Mouse (Mus musculus) limb, embryonic 11.5 days (tissue): ENCODE data around the gene Melk. TPM values are rescaled to one million over a fixed set of nuclear protein-coding genes. Genes with fewer than 3 reads are reported as not detected.

Experiments
- ATAC-seq: fragments of 200-750 bp; cut with Nextera tagmentation; 2 replicates; pipeline ENCODE4 v1.8.0; 2017; ENCODE audit warnings: low read depth; ENCODE audit not compliant: insufficient number of reproducible peaks, low FRiP score, low TSS enrichment
- DNase-seq: peaks from one replicate; pipeline ENCODE4 v3.0.0-alpha.2; 2015; ENCODE audit warnings: low spot score
- H3K27ac ChIP-seq: fragments of 300-500 bp; sonication (generic); replicated peaks from 2 replicates; pipeline ENCODE4 v1.5.1; 2014; ENCODE audit warnings: low read depth, mild to moderate bottlenecking, low read length
- H3K27me3 ChIP-seq: fragments of 300-500 bp; sonication (generic); 2 replicates; pipeline ENCODE4 v1.6.1; 2014; ENCODE audit warnings: mild to moderate bottlenecking, low read length, mixed read lengths; ENCODE audit not compliant: control insufficient read depth, insufficient read depth
- H3K36me3 ChIP-seq: fragments of 300-500 bp; sonication (generic); 2 replicates; pipeline ENCODE4 v1.6.1; 2014; ENCODE audit warnings: mild to moderate bottlenecking, low read length, moderate library complexity, mixed read lengths; ENCODE audit not compliant: control insufficient read depth, insufficient read depth
- H3K4me1 ChIP-seq: fragments of 300-500 bp; sonication (generic); 2 replicates; pipeline ENCODE4 v1.6.1; 2014; ENCODE audit warnings: low read length, mixed read lengths; ENCODE audit not compliant: control insufficient read depth, insufficient read depth
- H3K4me2 ChIP-seq: fragments of 300-500 bp; sonication (generic); 2 replicates; pipeline ENCODE4 v1.6.1; 2014; ENCODE audit warnings: low read depth, mild to moderate bottlenecking, moderate library complexity; ENCODE audit not compliant: severe bottlenecking
- H3K4me3 ChIP-seq: fragments of 300-500 bp; sonication (generic); 2 replicates; pipeline ENCODE4 v1.5.1; 2014; ENCODE audit warnings: low read depth, low read length
- H3K9ac ChIP-seq: fragments of 300-500 bp; sonication (generic); 2 replicates; pipeline ENCODE4 v1.6.1; 2014; ENCODE audit warnings: mild to moderate bottlenecking, low read length
- H3K9me3 ChIP-seq: fragments of 300-500 bp; sonication (generic); 2 replicates; pipeline ENCODE4 v1.6.1; 2016; ENCODE audit warnings: low read length; ENCODE audit not compliant: control insufficient read depth
- WGBS: fragments of 180-500 bp; shearing (Covaris S2); extraction: QIAGEN DNeasy Blood & Tissue Kit; methylation state at CpG from one replicate; pipeline ENCODE4 v1.1.7; 2014; 5-methylcytosine and 5-hydroxymethylcytosine counted together
- polyA plus RNA-seq: library from polyadenylated mRNA; unstranded; fragments of >200 nt; fragmentation: Nextera tagmentation; extraction: Ambion mirVana; gene quantifications from 2 replicates; pipeline ENCODE4 v1.2.1, GENCODE M21; 2014

Melk gene
- polyA plus RNA-seq, 1 experiment from 2014 or later: 63.8 TPM

DNA sequence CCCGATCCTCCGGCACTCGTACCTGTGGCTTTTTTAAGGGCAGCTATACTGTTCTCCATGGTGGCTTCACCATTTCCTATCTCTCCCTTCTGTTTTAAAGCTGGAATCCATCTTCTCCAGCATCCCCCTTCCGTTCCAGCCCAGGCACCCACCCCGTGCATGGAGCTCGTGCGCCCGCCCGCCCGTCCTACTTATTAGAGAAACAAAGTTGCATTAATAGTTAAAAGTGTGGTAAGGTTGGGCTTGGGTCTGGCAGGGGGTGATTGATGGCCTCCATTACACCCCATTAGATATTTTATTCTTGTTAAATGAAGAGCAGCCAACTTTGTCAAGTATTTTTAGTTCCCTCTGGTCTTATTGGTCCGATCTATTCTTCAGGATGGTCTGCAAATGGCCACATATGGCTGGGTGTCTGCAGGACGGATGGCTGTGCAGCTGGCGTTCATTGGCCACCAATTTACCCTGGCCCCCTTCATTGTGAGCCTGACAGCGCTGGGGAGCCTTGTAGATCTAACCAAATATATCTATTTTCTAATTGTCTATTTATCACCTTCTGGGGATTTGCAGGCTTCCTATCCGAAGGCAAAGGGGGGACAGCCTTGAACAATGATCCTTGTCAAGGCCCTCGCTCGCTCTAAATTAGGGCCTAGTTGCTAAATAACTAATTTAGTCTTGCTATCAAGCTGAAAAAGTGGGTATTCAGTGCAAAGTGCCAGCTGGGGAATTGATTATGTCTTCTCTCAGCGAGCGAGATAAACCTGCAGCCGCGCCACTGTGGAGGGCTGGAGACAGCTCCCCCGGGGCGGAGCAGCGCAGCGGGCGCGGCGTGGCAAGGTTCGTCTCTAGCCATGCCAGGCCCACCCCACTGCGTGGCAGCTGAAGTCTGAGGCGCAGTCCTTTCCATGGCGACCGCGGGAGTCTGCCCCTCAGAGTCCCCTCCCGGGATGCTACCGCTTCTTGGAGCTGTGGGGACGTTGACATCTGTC, 91.8 kb downstream of the Melk start:
- DNase-seq (no peak), ATAC-seq (no peak)
- Histone ChIP-seq H3K9ac (no peak overlapping the region), H3K4me1 (no peaks in the 10 kb centered on the region), H3K36me3 (no peaks in the 10 kb centered on the region), H3K27ac (no peak overlapping the region), H3K27me3 (no peaks in the 10 kb centered on the region), H3K4me3 (no peak overlapping the region), H3K9me3 (no peaks in the 10 kb centered on the region), H3K4me2 (no peak overlapping the region)
- WGBS: 85% methylated on average over 36 of the region's 37 CpGs

DNA sequence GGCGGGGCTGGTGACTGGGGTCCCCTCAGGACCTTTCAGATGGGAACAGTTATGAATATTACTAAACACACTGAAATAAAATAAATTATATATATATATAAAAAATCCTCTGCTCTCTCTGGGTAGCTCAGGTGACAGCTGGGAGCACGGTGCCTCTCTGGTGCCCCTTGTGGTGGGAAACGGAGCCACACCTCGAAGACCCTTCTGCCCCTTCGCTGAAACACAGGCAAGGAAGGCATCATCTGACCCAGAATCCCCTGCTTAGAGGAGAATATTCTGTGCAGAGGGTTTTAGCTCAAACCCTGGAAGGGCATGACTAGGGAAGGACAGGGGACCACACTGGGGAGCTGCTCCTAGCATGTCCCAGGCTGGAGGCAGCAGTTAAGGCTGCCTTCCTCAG, 101.9 kb downstream of the Melk start:
- H3K4me1 ChIP-seq: no peaks in the 10 kb centered on the region
- no peak overlapping the region for H3K9ac ChIP-seq
- peak; percentile 78 for DNase-seq
- ATAC-seq: no peak
- 5% methylated on average over 5 of the region's 5 CpGs for WGBS
- H3K4me3 ChIP-seq: no peak overlapping the region
- no peaks in the 10 kb centered on the region for H3K9me3 ChIP-seq
- no peak overlapping the region for H3K27ac ChIP-seq
- no peaks in the 10 kb centered on the region for H3K27me3 ChIP-seq
- no peak overlapping the region for H3K4me2 ChIP-seq
- H3K36me3 ChIP-seq: no peaks in the 10 kb centered on the region

DNA sequence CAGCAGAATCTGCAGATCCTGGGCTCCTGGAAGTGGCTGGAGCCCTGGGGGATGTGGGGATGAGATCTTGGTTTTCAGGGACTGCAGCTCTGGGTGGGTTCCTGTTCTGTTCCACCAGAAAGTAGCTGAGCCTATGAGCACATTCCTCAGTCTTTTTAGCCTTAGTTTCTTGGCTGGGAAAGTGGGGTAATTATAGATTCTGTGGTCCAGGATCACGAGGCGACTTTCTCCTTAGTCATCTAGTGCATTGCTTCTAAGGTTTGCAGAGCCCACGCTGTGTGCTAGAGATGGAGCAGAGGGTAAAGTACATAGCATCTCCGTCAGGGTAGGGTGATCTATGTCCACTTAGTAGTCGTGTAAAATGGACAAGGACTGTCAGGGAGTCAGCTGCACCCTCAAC, 103.8 kb downstream of the Melk start:
- H3K9me3 ChIP-seq: no peaks in the 10 kb centered on the region
- WGBS: 81% methylated on average over 5 of the region's 5 CpGs
- no peak for ATAC-seq

More for the DNA sequence above, 103.8 kb downstream of the Melk start:
- no peak for DNase-seq
- Histone ChIP-seq H3K4me1 (no peaks in the 10 kb centered on the region), H3K27ac (no peak overlapping the region), H3K27me3 (no peaks in the 10 kb centered on the region), H3K4me2 (no peak overlapping the region), H3K9ac (no peak overlapping the region), H3K4me3 (no peak overlapping the region), H3K36me3 (no peaks in the 10 kb centered on the region)

Other genes starting within 250 kb of the Melk start
- gene Gne, start 216.7 kb upstream of the Melk start, polyA plus RNA-seq: 20.7 and 20.8 TPM in 2 replicates
- 36.6 and 39.3 TPM in 2 replicates for gene Rnf38, start 67.1 kb upstream of the Melk start, polyA plus RNA-seq